Mouse (Mus musculus): ENCODE measurements around the gene Ccn2.
A peak's percentile ranks its signal among the peaks of the same experiment; 100 is the strongest.

- TF ChIP-seq POLR2A (IDR thresholded peaks at IDR 0.05; ENCODE audit: borderline replicate concordance, low read depth, low read length) (no peak), CTCF (IDR thresholded peaks at IDR 0.05; ENCODE audit: low read depth, low read length) (peak; percentile 100)
Observed at GRCm38 (mm10) chr10:24622586-24622985, 27.3 kb downstream of the Ccn2 start.
